Mouse (Mus musculus) lung, postnatal 0 days (tissue): ENCODE measurements at regions not wholly inside any gene's neighbourhood (a gene's known extent, or its start where the extent isn't known, plus 50 kb on each side); places are given as distances from the start of the nearest gene placed in this dataset.
"Not testable (repeated sequence)": the region's sequence is repeated elsewhere in the genome, so short reads cannot be mapped to it uniquely, and the experiment has no call there.

ENCODE experiments used
- ATAC-seq: fragments of 200-750 bp; cut with Nextera tagmentation; 2 replicates; pipeline ENCODE4 v1.8.0; 2017; ENCODE audit warnings: moderate library complexity
- DNase-seq: peaks from one replicate; pipeline ENCODE4 v3.0.0-alpha.2; 2016; ENCODE audit warnings: low spot score
- H3K27ac ChIP-seq: fragments of 300-500 bp; sonication (generic); 2 replicates; pipeline ENCODE4 v1.5.1; 2014; ENCODE audit warnings: antibody characterized with exemption, mild to moderate bottlenecking, low read length, mixed read lengths
- H3K27me3 ChIP-seq: fragments of 300-500 bp; sonication (generic); replicated peaks from 2 replicates; pipeline ENCODE4 v1.6.1; 2014; ENCODE audit warnings: low read length, mixed read lengths; ENCODE audit not compliant: insufficient read depth
- H3K36me3 ChIP-seq: fragments of 300-500 bp; sonication (generic); 2 replicates; pipeline ENCODE4 v1.6.1; 2014; ENCODE audit warnings: low read length, mixed read lengths; ENCODE audit not compliant: insufficient read depth
- H3K4me1 ChIP-seq: fragments of 300-500 bp; sonication (generic); 2 replicates; pipeline ENCODE4 v1.6.1; 2014; ENCODE audit warnings: antibody characterized with exemption, low read depth, low read length, mixed read lengths; ENCODE audit not compliant: insufficient read depth
- H3K4me2 ChIP-seq: fragments of 300-500 bp; sonication (generic); replicated peaks from 2 replicates; pipeline ENCODE4 v1.6.1; 2014; ENCODE audit warnings: low read depth, mild to moderate bottlenecking, low read length, moderate library complexity, mixed read lengths
- H3K4me3 ChIP-seq: fragments of 300-500 bp; sonication (generic); 2 replicates; pipeline ENCODE4 v1.5.1; 2014; ENCODE audit warnings: low read depth, low read length
- H3K9ac ChIP-seq: fragments of 300-500 bp; sonication (generic); replicated peaks from 2 replicates; pipeline ENCODE4 v1.6.1; 2014; ENCODE audit warnings: low read depth, mild to moderate bottlenecking
- H3K9me3 ChIP-seq: fragments of 300-500 bp; sonication (generic); 2 replicates; pipeline ENCODE4 v1.6.1; 2016; ENCODE audit warnings: low read length, mixed read lengths
- CTCF ChIP-seq: IDR thresholded peaks from 2 replicates; pipeline ENCODE4 v1.5.1; 2016; ENCODE audit warnings: antibody characterized with exemption, mild to moderate bottlenecking
- EP300 ChIP-seq: IDR thresholded peaks from 2 replicates; pipeline ENCODE4 v1.6.1; 2016; ENCODE audit warnings: antibody characterized with exemption, mild to moderate bottlenecking, control low read depth
- WGBS: fragments of 180-500 bp; shearing (Covaris S2); extraction: QIAGEN DNeasy Blood & Tissue Kit; methylation state at CpG from one replicate; pipeline ENCODE4 v1.1.7; 2014; 5-methylcytosine and 5-hydroxymethylcytosine counted together

DNA sequence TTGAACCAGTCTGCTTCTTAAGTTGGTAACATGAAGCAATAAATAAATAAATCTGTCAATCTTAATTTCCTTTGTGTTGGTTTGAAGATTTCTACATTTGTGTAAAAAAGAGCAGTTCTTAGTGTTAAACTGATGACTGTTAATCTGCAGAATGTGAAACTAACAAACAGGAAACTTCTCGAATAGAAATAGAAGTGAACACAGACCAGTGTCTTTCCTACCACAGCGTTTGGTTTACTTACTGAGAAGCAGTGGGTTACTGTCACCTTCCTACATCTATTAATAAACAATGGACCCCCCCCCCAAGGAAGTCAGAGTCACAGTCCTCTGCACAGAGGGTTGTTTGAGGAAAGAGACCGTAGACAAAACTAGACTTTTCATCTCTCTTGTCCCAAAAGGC is 209.0 kb upstream of the Btg1 start:
- Histone ChIP-seq H3K27me3 (no peaks in the 10 kb centered on the region), H3K27ac (no peak overlapping the region), H3K9ac (no peak overlapping the region), H3K4me1 (no peaks in the 10 kb centered on the region), H3K4me2 (no peak overlapping the region), H3K36me3 (no peaks in the 10 kb centered on the region), H3K9me3 (no peaks in the 10 kb centered on the region), H3K4me3 (no peak overlapping the region)
- 49% methylated on average over 3 of the region's 3 CpGs for WGBS
- ATAC-seq (no peak), DNase-seq (no peak)
- TF ChIP-seq EP300 (no peak), CTCF (no peak)

DNA sequence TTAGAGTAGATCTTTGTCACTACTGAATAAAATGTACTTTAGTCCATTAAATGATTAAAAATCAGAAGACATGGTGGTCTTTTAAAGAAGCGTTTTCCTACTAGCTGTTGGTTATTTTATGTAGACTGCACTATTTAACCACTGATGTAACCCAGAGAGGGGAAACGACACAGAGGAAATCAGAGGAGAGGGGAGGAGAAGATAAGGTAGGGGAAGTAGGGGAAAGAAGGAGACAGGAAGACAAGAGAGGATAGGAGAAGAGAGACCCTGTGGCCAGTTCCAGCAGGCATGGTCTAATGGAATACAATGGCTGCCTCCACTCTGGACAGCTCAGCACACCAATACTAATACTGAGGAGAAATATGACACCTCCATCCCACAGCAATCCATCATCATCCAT is 208.6 kb upstream of the Btg1 start:
- no peak overlapping the region for H3K9ac ChIP-seq
- no peak overlapping the region for H3K4me3 ChIP-seq
- H3K27me3 ChIP-seq = no peaks in the 10 kb centered on the region
- 38% methylated on average over 2 of the region's 2 CpGs for WGBS
- DNase-seq (no peak), ATAC-seq (no peak)
- no peak overlapping the region for H3K27ac ChIP-seq
- TF ChIP-seq EP300 (no peak), CTCF (no peak)
- H3K9me3 ChIP-seq = no peaks in the 10 kb centered on the region
- H3K4me2 ChIP-seq = no peak overlapping the region
- no peaks in the 10 kb centered on the region for H3K4me1 ChIP-seq
- no peaks in the 10 kb centered on the region for H3K36me3 ChIP-seq

DNA sequence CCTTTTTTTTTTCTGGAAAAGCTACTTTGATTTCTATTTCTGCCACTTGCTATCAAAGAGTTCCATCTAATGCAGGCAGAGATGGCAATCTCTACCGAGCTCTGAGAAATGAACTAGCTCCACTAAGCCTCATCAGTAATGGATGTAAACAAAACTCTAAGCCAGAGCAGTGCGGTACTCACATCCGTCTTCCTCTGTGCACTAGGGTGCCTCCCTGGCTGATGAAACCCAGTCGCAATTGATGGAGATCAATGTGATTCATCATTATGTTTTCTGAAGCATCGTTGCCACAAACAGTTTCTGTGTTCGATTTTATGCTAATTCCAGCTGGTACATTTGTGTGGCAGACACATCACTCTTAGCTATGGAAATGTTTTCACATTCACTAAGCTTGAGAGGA is 206.8 kb upstream of the Btg1 start:
- WGBS = 65% methylated on average over 6 of the region's 6 CpGs
- H3K27ac ChIP-seq = no peak overlapping the region
- no peak for DNase-seq
- no peak for TF ChIP-seq CTCF
- no peak for TF ChIP-seq EP300
- no peak overlapping the region for H3K9ac ChIP-seq
- no peak overlapping the region for H3K4me2 ChIP-seq
- H3K4me3 ChIP-seq = no peak overlapping the region
- no peaks in the 10 kb centered on the region for H3K4me1 ChIP-seq
- no peaks in the 10 kb centered on the region for H3K9me3 ChIP-seq
- no peaks in the 10 kb centered on the region for H3K27me3 ChIP-seq
- H3K36me3 ChIP-seq = no peaks in the 10 kb centered on the region
- ATAC-seq = no peak

DNA sequence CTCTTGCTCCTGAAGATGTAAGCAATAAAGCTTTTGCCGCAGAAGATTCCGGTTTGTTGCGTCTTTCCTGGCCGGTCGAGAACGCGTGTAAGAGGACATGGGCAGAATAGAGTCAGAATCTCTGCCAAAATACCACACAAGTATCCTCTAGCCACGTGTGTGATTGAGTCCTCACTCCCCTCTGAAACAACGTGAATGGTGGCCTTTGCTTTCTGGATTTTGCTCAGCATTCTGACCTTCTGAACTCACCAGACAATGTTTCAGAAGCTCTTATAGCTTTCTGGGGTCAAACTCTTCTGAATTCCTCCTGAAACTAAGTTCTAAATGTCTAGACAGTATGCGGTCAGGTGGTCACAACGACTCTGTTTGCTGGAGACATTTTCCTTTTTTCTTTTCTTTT is 202.0 kb upstream of the Btg1 start:
- Histone ChIP-seq H3K27ac (no peak overlapping the region), H3K9ac (no peak overlapping the region), H3K9me3 (no peaks in the 10 kb centered on the region), H3K4me3 (no peak overlapping the region), H3K4me1 (no peaks in the 10 kb centered on the region), H3K4me2 (no peak overlapping the region), H3K36me3 (no peaks in the 10 kb centered on the region), H3K27me3 (no peaks in the 10 kb centered on the region)
- ATAC-seq (no peak), DNase-seq (no peak)
- 90% methylated on average over 11 of the region's 11 CpGs for WGBS
- no peak for TF ChIP-seq EP300
- TF ChIP-seq CTCF = no peak

DNA sequence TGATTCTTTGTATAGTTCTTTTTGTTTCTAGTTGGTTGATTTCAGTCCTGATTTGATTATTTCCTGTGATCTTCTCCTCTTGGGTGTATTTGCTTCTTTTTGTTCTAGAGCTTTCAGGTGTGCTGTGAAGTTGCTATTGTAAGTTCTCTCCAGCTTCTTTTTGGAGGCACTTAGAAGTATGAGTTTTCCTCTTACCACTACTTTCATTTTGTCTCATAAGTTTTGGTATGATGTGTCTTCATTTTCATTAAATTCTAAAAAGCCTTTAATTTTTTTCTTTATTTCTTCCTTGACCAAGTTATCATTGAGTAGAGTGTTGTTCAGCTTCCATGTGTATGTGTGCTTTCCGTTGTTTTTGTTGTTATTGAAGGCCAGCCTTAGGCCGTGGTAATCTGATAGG is 195.3 kb upstream of the Btg1 start:
- H3K9me3 ChIP-seq, H3K4me2 ChIP-seq, H3K27me3 ChIP-seq, H3K4me3 ChIP-seq, H3K4me1 ChIP-seq, H3K36me3 ChIP-seq, ATAC-seq, H3K9ac ChIP-seq, H3K27ac ChIP-seq, DNase-seq: not testable (repeated sequence)
- 95% methylated on average over 2 of the region's 2 CpGs for WGBS

DNA sequence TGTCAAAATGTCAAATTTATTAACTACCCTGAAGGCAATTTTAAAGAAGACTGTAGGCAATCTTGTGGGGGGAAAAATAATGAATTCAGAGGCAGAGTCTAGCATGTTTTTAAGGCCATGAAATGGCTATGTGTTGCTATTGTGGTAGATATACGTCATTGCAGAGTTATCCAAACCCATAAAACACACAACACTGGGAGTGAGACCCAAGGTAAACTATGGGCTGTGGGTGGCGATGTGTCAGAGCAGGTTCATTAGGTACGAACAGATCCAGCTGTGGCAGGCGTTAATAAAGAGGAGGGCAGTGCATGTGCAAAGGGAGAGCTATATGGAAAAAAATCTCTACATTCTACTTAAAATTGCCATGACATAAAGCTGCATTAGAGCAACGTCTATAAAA is 189.4 kb upstream of the Btg1 start:
- ATAC-seq (no peak), DNase-seq (no peak)
- H3K27me3 ChIP-seq = no peaks in the 10 kb centered on the region
- no peak overlapping the region for H3K27ac ChIP-seq
- H3K4me2 ChIP-seq = no peak overlapping the region
- WGBS = 80% methylated on average over 5 of the region's 5 CpGs
- H3K36me3 ChIP-seq = no peaks in the 10 kb centered on the region
- H3K9me3 ChIP-seq = no peaks in the 10 kb centered on the region
- TF ChIP-seq EP300 = no peak
- no peak for TF ChIP-seq CTCF
- H3K9ac ChIP-seq = no peak overlapping the region
- no peaks in the 10 kb centered on the region for H3K4me1 ChIP-seq
- no peak overlapping the region for H3K4me3 ChIP-seq

DNA sequence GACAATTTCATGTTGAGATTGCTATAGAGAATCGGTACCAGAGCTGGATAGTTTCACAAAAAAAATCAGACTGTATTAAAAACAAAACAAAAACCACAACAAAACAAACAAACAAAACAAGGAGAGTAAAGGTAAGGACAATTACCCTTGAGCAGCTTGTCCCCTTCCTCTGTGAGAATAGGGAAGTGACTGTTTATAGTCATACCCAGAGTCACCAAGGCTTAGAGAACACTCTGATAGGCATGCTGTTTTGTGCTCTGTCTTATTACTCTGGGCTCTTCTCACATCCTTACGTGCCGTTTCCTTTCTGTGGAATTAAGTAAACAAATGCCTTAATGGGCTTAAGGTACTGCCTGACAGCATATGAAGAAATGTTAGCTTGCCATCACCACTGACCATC is 186.7 kb upstream of the Btg1 start:
- no peak overlapping the region for H3K9ac ChIP-seq
- H3K36me3 ChIP-seq = no peaks in the 10 kb centered on the region
- no peaks in the 10 kb centered on the region for H3K9me3 ChIP-seq
- H3K27me3 ChIP-seq = no peaks in the 10 kb centered on the region
- H3K4me3 ChIP-seq = no peak overlapping the region
- ATAC-seq (no peak), DNase-seq (no peak)
- H3K4me1 ChIP-seq = no peaks in the 10 kb centered on the region
- no peak for TF ChIP-seq CTCF
- no peak for TF ChIP-seq EP300
- no peak overlapping the region for H3K4me2 ChIP-seq
- WGBS = 39% methylated on average over 3 of the region's 3 CpGs
- no peak overlapping the region for H3K27ac ChIP-seq
